Mouse (Mus musculus) cerebellum, adult 2 months (tissue): Measurements from ENCODE around the gene Dock6.

Experiments used
- CTCF ChIP-seq: fragments of 200-500 bp; IDR thresholded peaks from 2 replicates; pipeline ENCODE4 v1.5.1; 2011; ENCODE audit warnings: low read depth, mild to moderate bottlenecking, control low read depth, low read length, moderate library complexity, borderline replicate concordance; ENCODE audit not compliant: insufficient read depth
- POLR2A ChIP-seq: fragments of 200-500 bp; IDR thresholded peaks from 2 replicates; pipeline ENCODE4 v1.6.1; 2011; ENCODE audit warnings: low read length, control low read depth, borderline replicate concordance; ENCODE audit not compliant: insufficient read depth

- TF ChIP-seq CTCF: no peak
- no peak for TF ChIP-seq POLR2A
Measured at GRCm38 (mm10) chr9:21876601-21877000, 24.2 kb upstream of the Dock6 start.
